ENCODE assay signal across 14 mouse cellular contexts in genomic region chr10:77097890-77098200, GRCm38 (mm10).
DNase-seq lines count a peak whose midpoint lies in the region; ATAC-seq and TF ChIP-seq lines count a peak whose summit lies in the region.
"Had no signal": no experiment of that assay in that cellular context is flagged by ENCODE, and none has a peak within 500 bp of the region (broad histone marks: within the 10 kb centered on the region; RNA-seq: fewer than 3 reads in every experiment).

No protein-coding gene starts in this region.

- H3K9ac ChIP-seq in hindbrain, embryonic 14.5 days: no peak overlapping the region
- no peak overlapping the region for H3K9ac ChIP-seq in stomach, postnatal 0 days (ENCODE audit: low read length)
- H3K9ac ChIP-seq: neural tube, embryonic 12.5 days had no signal

- 92% methylated on average over 4 of the region's 4 CpGs for WGBS in hindbrain, embryonic 10.5 days
- 89% methylated on average over 4 of the region's 4 CpGs for WGBS in hindbrain, embryonic 14.5 days
- 42% methylated on average over 4 of the region's 4 CpGs for WGBS in stomach, postnatal 0 days

- H3K27ac ChIP-seq in hindbrain, embryonic 10.5 days: peak overlapping the region; percentile 57
- H3K27ac ChIP-seq in hindbrain, embryonic 14.5 days: no peak overlapping the region
- peak overlapping the region; percentile 65; the same call in 1 of the 2 replicates for H3K27ac ChIP-seq in stomach, postnatal 0 days (replicated peaks)
- H3K27ac ChIP-seq: neural tube, embryonic 12.5 days had no signal

- no peak for ATAC-seq in hindbrain, embryonic 14.5 days (ENCODE audit: low FRiP score)
- peak; percentile 74; the same call in 1 of the 2 replicates for ATAC-seq in stomach, postnatal 0 days (ENCODE audit: low FRiP score, low TSS enrichment)
- ATAC-seq: forebrain, embryonic 14.5 days had no signal

- no peak for TF ChIP-seq EP300 in stomach, postnatal 0 days (optimal IDR thresholded peaks at IDR 0.05)

- H3K4me2 ChIP-seq in hindbrain, embryonic 14.5 days (replicated peaks): no peak overlapping the region
- H3K4me2 ChIP-seq in stomach, postnatal 0 days (replicated peaks; ENCODE audit: low read depth): no peak overlapping the region
- H3K4me2 ChIP-seq: neural tube, embryonic 12.5 days had no signal

- peaks cover 36% of the 10 kb centered on the region for H3K4me1 ChIP-seq in hindbrain, embryonic 10.5 days (replicated peaks)
- H3K4me1 ChIP-seq in hindbrain, embryonic 14.5 days (replicated peaks; ENCODE audit: control insufficient read depth, insufficient read depth, low read length): no peaks in the 10 kb centered on the region
- H3K4me1 ChIP-seq in stomach, postnatal 0 days (replicated peaks; ENCODE audit: control insufficient read depth, insufficient read depth): no peaks in the 10 kb centered on the region; the same call in 1 of the 2 replicates

- no peaks in the 10 kb centered on the region for H3K27me3 ChIP-seq in hindbrain, embryonic 10.5 days (ENCODE audit: insufficient read depth, poor library complexity, severe bottlenecking)
- H3K27me3 ChIP-seq in hindbrain, embryonic 14.5 days (ENCODE audit: control insufficient read depth, insufficient read depth, low read length): no peaks in the 10 kb centered on the region
- no peaks in the 10 kb centered on the region for H3K27me3 ChIP-seq in stomach, postnatal 0 days (ENCODE audit: control insufficient read depth, insufficient read depth, low read length)
- H3K27me3 ChIP-seq: megakaryocyte, embryonic 14.5 days; neural tube, embryonic 12.5 days had no signal

- H3K4me3 ChIP-seq in hindbrain, embryonic 10.5 days: no peak overlapping the region
- no peak overlapping the region for H3K4me3 ChIP-seq in hindbrain, embryonic 14.5 days (replicated peaks; ENCODE audit: low read length)
- H3K4me3 ChIP-seq in stomach, postnatal 0 days (ENCODE audit: low read depth, low read length): no peak overlapping the region
- H3K4me3 ChIP-seq: heart, adult 2 months; megakaryocyte, embryonic 14.5 days; neural tube, embryonic 12.5 days had no signal

- peaks cover 7% of the 10 kb centered on the region for H3K9me3 ChIP-seq in hindbrain, embryonic 10.5 days
- peaks cover 7% of the 10 kb centered on the region; the same call in 1 of the 2 replicates for H3K9me3 ChIP-seq in hindbrain, embryonic 14.5 days (ENCODE audit: control insufficient read depth, low read length)
- no peaks in the 10 kb centered on the region; the same call in 1 of the 2 replicates for H3K9me3 ChIP-seq in stomach, postnatal 0 days (ENCODE audit: control insufficient read depth, low read length)

- intact Hi-C loops in left cerebral cortex, postnatal 36 days (cut with DNase I): no loop called here

- H3K36me3 ChIP-seq in hindbrain, embryonic 10.5 days: peaks cover 38% of the 10 kb centered on the region
- no peaks in the 10 kb centered on the region for H3K36me3 ChIP-seq in hindbrain, embryonic 14.5 days (replicated peaks; ENCODE audit: control insufficient read depth, insufficient read depth)
- no peaks in the 10 kb centered on the region for H3K36me3 ChIP-seq in stomach, postnatal 0 days (ENCODE audit: control insufficient read depth, insufficient read depth, low read length)

- DNase-seq in hindbrain, embryonic 10.5 days (ENCODE audit: low spot score): no peak
- no peak for DNase-seq in hindbrain, embryonic 14.5 days (ENCODE audit: low spot score)
- peak; percentile 40 for DNase-seq in testis, postnatal 10 days (ENCODE audit: low spot score)
- no peak for DNase-seq in testis, postnatal 14 days (ENCODE audit: low spot score)
- peak; percentile 33 for DNase-seq in heart, postnatal 4 days
- no peak for DNase-seq in stomach, postnatal 0 days (ENCODE audit: low spot score)
- DNase-seq in left cerebral cortex, postnatal 36 days (ENCODE audit: low spot score in 2 of 2): no peak
- no peak for DNase-seq in spleen, adult 18-20 months
- DNase-seq: kidney, postnatal 36 days; right cerebral cortex, postnatal 25 days had no signal

- TF ChIP-seq CTCF in stomach, postnatal 0 days (IDR thresholded peaks at IDR 0.05; ENCODE audit: low read depth): no peak

Comparison
In these comparisons a context has a peak if more than half of its experiments do, and no peak if none do; other contexts are left out.
1. DNase-seq: peak in testis, postnatal 10 days (single experiment) and heart, postnatal 4 days (single experiment); none in hindbrain, embryonic 10.5 days (single experiment), hindbrain, embryonic 14.5 days (single experiment), testis, postnatal 14 days (single experiment), stomach, postnatal 0 days (single experiment), left cerebral cortex, postnatal 36 days (0 of 2) and spleen, adult 18-20 months (0 of 2).